8 mouse cellular contexts compared by ENCODE assay signal in genomic region chr5:19400738-19401408, GRCm38 (mm10).
DNase-seq lines count a peak whose midpoint lies in the region; ATAC-seq lines count a peak whose summit lies in the region.

No protein-coding gene starts in this region.

- no peaks in the 10 kb centered on the region for H3K9me3 ChIP-seq in heart, embryonic 11.5 days (replicated peaks; ENCODE audit: control insufficient read depth, low read length)
- no peaks in the 10 kb centered on the region for H3K9me3 ChIP-seq in forebrain, embryonic 15.5 days

- WGBS in heart, embryonic 11.5 days (ENCODE audit: insufficient replicate concordance) = 43% methylated on average over 5 of the region's 5 CpGs
- 53% methylated on average over 5 of the region's 5 CpGs for WGBS in forebrain, embryonic 15.5 days

- ATAC-seq in heart, embryonic 11.5 days (replicated peaks; ENCODE audit: insufficient number of reproducible peaks, low FRiP score, low TSS enrichment) = no peak
- peak; percentile 61; the same call in 1 of the 2 replicates for ATAC-seq in forebrain, embryonic 15.5 days (replicated peaks)

- no peak overlapping the region for H3K4me3 ChIP-seq in heart, embryonic 11.5 days (ENCODE audit: low read depth, low read length)
- H3K4me3 ChIP-seq in forebrain, embryonic 15.5 days = no peak overlapping the region

- peak; percentile 6 for DNase-seq in heart, postnatal 4 days
- peak; percentile 3 for DNase-seq in urinary bladder, postnatal 25 days (ENCODE audit: low spot score)
- no peak for DNase-seq in urinary bladder, postnatal 4 days (ENCODE audit: low spot score in 2 of 2)
- DNase-seq in naive thymus-derived CD4-positive, alpha-beta T cell, adult 2 months (ENCODE audit: low read depth) = peak; percentile 5
- no peak for DNase-seq in thymus, adult 18-20 months
- DNase-seq in urinary bladder, postnatal 14 days (ENCODE audit: low spot score) = no peak

- no peaks in the 10 kb centered on the region for H3K27me3 ChIP-seq in heart, embryonic 11.5 days (ENCODE audit: control insufficient read depth, insufficient read depth, low read length)
- H3K27me3 ChIP-seq in forebrain, embryonic 15.5 days = no peaks in the 10 kb centered on the region

- H3K4me1 ChIP-seq in heart, embryonic 11.5 days (ENCODE audit: control insufficient read depth, insufficient read depth, low read length) = no peaks in the 10 kb centered on the region
- H3K4me1 ChIP-seq in forebrain, embryonic 15.5 days = no peaks in the 10 kb centered on the region

- no peaks in the 10 kb centered on the region for H3K36me3 ChIP-seq in heart, embryonic 11.5 days (ENCODE audit: control insufficient read depth, insufficient read depth, low read length)
- no peaks in the 10 kb centered on the region for H3K36me3 ChIP-seq in forebrain, embryonic 15.5 days

- H3K9ac ChIP-seq in heart, embryonic 11.5 days (ENCODE audit: low read depth, low read length) = no peak overlapping the region
- H3K9ac ChIP-seq in forebrain, embryonic 15.5 days (replicated peaks) = no peak overlapping the region

- no peak overlapping the region for H3K4me2 ChIP-seq in heart, embryonic 11.5 days
- no peak overlapping the region for H3K4me2 ChIP-seq in forebrain, embryonic 15.5 days (replicated peaks)

- H3K27ac ChIP-seq in heart, embryonic 11.5 days (ENCODE audit: low read depth, low read length) = no peak overlapping the region
- no peak overlapping the region for H3K27ac ChIP-seq in forebrain, embryonic 15.5 days (replicated peaks)

Comparison
In these comparisons a context has a peak if more than half of its experiments do, and no peak if none do; other contexts are left out.
1. DNase-seq: peak in heart, postnatal 4 days (single experiment), urinary bladder, postnatal 25 days (single experiment) and naive thymus-derived CD4-positive, alpha-beta T cell, adult 2 months (single experiment); none in urinary bladder, postnatal 4 days (0 of 2), thymus, adult 18-20 months (0 of 2) and urinary bladder, postnatal 14 days (single experiment).